Mouse (Mus musculus) hindbrain, embryonic 16.5 days (tissue): ENCODE measurements around the gene Csnk1e. TPM values are rescaled to one million over a fixed set of nuclear protein-coding genes. Genes with fewer than 3 reads are reported as not detected.
A peak's percentile ranks its signal among the peaks of the same experiment; 100 is the strongest.

Experiments
- ATAC-seq: fragments of 200-750 bp; cut with Nextera tagmentation; 2 replicates; pipeline ENCODE4 v1.8.0; 2017; ENCODE audit warnings: moderate TSS enrichment, moderate library complexity
- H3K27ac ChIP-seq: fragments of 300-500 bp; sonication (generic); 2 replicates; pipeline ENCODE4 v1.5.1; 2014; ENCODE audit warnings: low read depth, mild to moderate bottlenecking, control low read depth, low read length, moderate library complexity
- H3K27me3 ChIP-seq: fragments of 300-500 bp; sonication (generic); replicated peaks from 2 replicates; pipeline ENCODE4 v1.6.1; 2014; ENCODE audit warnings: low read length; ENCODE audit not compliant: control insufficient read depth, insufficient read depth
- H3K36me3 ChIP-seq: fragments of 300-500 bp; sonication (generic); 2 replicates; pipeline ENCODE4 v1.6.1; 2014; ENCODE audit warnings: mild to moderate bottlenecking, low read length, moderate library complexity, mixed read lengths; ENCODE audit not compliant: control insufficient read depth, insufficient read depth
- H3K4me1 ChIP-seq: fragments of 300-500 bp; sonication (generic); 2 replicates; pipeline ENCODE4 v1.6.1; 2014; ENCODE audit warnings: low read depth, low read length; ENCODE audit not compliant: control insufficient read depth, insufficient read depth
- H3K4me2 ChIP-seq: fragments of 300-500 bp; sonication (generic); 2 replicates; pipeline ENCODE4 v1.6.1; 2014; ENCODE audit warnings: mild to moderate bottlenecking, low read length, control low read depth, moderate library complexity
- H3K4me3 ChIP-seq: fragments of 300-500 bp; sonication (generic); 2 replicates; pipeline ENCODE4 v1.5.1; 2014; ENCODE audit warnings: mild to moderate bottlenecking, low read length, control low read depth, moderate library complexity
- H3K9ac ChIP-seq: fragments of 300-500 bp; sonication (generic); 2 replicates; pipeline ENCODE4 v1.6.1; 2014; ENCODE audit warnings: low read depth, mild to moderate bottlenecking, control low read depth, low read length, moderate library complexity
- H3K9me3 ChIP-seq: fragments of 300-500 bp; sonication (generic); 2 replicates; pipeline ENCODE4 v1.6.1; 2014; ENCODE audit warnings: mild to moderate bottlenecking, low read length, moderate library complexity; ENCODE audit not compliant: control insufficient read depth
- WGBS: fragments of 180-500 bp; shearing (Covaris S2); extraction: QIAGEN DNeasy Blood & Tissue Kit; methylation state at CpG from one replicate; pipeline ENCODE4 v1.1.7; 2014; 5-methylcytosine and 5-hydroxymethylcytosine counted together
- polyA plus RNA-seq: library from polyadenylated mRNA; unstranded; fragments of >200 nt; fragmentation: Nextera tagmentation; extraction: Ambion mirVana; gene quantifications from 2 replicates; pipeline ENCODE4 v1.2.1, GENCODE M21; 2015

Csnk1e gene
- polyA plus RNA-seq, 1 experiment from 2014 or later = 132 TPM

- H3K4me1 ChIP-seq = no peaks in the 10 kb centered on the region
- no peak overlapping the region for H3K4me2 ChIP-seq
- ATAC-seq = no peak
- H3K9ac ChIP-seq = no peak overlapping the region
- H3K4me3 ChIP-seq = no peak overlapping the region
- H3K36me3 ChIP-seq = no peaks in the 10 kb centered on the region
- no peaks in the 10 kb centered on the region for H3K27me3 ChIP-seq
- no peak overlapping the region for H3K27ac ChIP-seq
- 93% methylated on average over 3 of the region's 3 CpGs for WGBS
- H3K9me3 ChIP-seq = no peaks in the 10 kb centered on the region
Observed at GRCm38 (mm10) chr15:79448041-79448440, 7.3 kb downstream of the Csnk1e start.

GRCm38 (mm10) chr15:79445786-79446654 is 9.3 kb downstream of the Csnk1e start:
- no peak for ATAC-seq
- H3K4me2 ChIP-seq = no peak overlapping the region
- no peaks in the 10 kb centered on the region for H3K27me3 ChIP-seq
- no peaks in the 10 kb centered on the region for H3K36me3 ChIP-seq
- H3K4me3 ChIP-seq = no peak overlapping the region
- no peak overlapping the region for H3K9ac ChIP-seq
- H3K9me3 ChIP-seq = no peaks in the 10 kb centered on the region
- WGBS = 81% methylated on average over 8 of the region's 8 CpGs
- H3K27ac ChIP-seq = no peak overlapping the region
- peaks cover 7% of the 10 kb centered on the region; the same call in 1 of the 2 replicates for H3K4me1 ChIP-seq

- H3K27ac ChIP-seq = no peak overlapping the region
- no peak overlapping the region for H3K4me2 ChIP-seq
- H3K4me1 ChIP-seq = peaks cover 25% of the 10 kb centered on the region
- H3K36me3 ChIP-seq = no peaks in the 10 kb centered on the region
- 68% methylated on average over 7 of the region's 7 CpGs for WGBS
- H3K9me3 ChIP-seq = no peaks in the 10 kb centered on the region
- no peak overlapping the region for H3K9ac ChIP-seq
- no peak overlapping the region for H3K4me3 ChIP-seq
- no peaks in the 10 kb centered on the region for H3K27me3 ChIP-seq
- ATAC-seq = no peak
Observed at GRCm38 (mm10) chr15:79443856-79444410, 11.4 kb downstream of the Csnk1e start.

GRCm38 (mm10) chr15:79442961-79443518 is 12.3 kb downstream of the Csnk1e start:
- Histone ChIP-seq H3K27me3 (no peaks in the 10 kb centered on the region), H3K9ac (0 out of 2 replicates have a peak overlapping the region, but pooled peaks have one; percentile 4), H3K4me1 (peaks cover 34% of the 10 kb centered on the region), H3K4me3 (no peak overlapping the region), H3K9me3 (no peaks in the 10 kb centered on the region), H3K36me3 (peaks cover under 1% of the 10 kb centered on the region; the same call in 1 of the 2 replicates), H3K4me2 (no peak overlapping the region), H3K27ac (no peak overlapping the region)
- ATAC-seq = no peak
- WGBS = 80% methylated on average over 9 of the region's 9 CpGs

GRCm38 (mm10) chr15:79442257-79442611 is 13.1 kb downstream of the Csnk1e start:
- Histone ChIP-seq H3K27ac (peak overlapping the region; percentile 95), H3K4me1 (peaks cover 41% of the 10 kb centered on the region), H3K4me3 (peak overlapping the region; percentile 94), H3K27me3 (no peaks in the 10 kb centered on the region), H3K4me2 (peak overlapping the region; percentile 92), H3K36me3 (peaks cover 6% of the 10 kb centered on the region), H3K9me3 (no peaks in the 10 kb centered on the region), H3K9ac (peak overlapping the region; percentile 99)
- peak; percentile 7; the same call in 1 of the 2 replicates for ATAC-seq
- 2% methylated on average over 6 of the region's 6 CpGs for WGBS

GRCm38 (mm10) chr15:79441331-79442256 is 13.8 kb downstream of the Csnk1e start:
- Histone ChIP-seq H3K9me3 (no peaks in the 10 kb centered on the region), H3K27me3 (no peaks in the 10 kb centered on the region), H3K36me3 (peaks cover 7% of the 10 kb centered on the region), H3K4me2 (peak overlapping the region; percentile 92), H3K27ac (peak overlapping the region; percentile 95), H3K4me3 (peak overlapping the region; percentile 94), H3K9ac (peak overlapping the region; percentile 99), H3K4me1 (peaks cover 48% of the 10 kb centered on the region)
- WGBS = under 1% methylated on average over 66 of the region's 107 CpGs
- peak; percentile 74 for ATAC-seq

- Histone ChIP-seq H3K9ac (peak overlapping the region; percentile 99), H3K9me3 (no peaks in the 10 kb centered on the region), H3K4me2 (peak overlapping the region; percentile 92), H3K27ac (peak overlapping the region; percentile 95), H3K4me1 (peaks cover 56% of the 10 kb centered on the region), H3K4me3 (peak overlapping the region; percentile 94), H3K27me3 (no peaks in the 10 kb centered on the region), H3K36me3 (peaks cover 7% of the 10 kb centered on the region)
- WGBS = 9% methylated on average over 11 of the region's 11 CpGs
- ATAC-seq = peak; percentile 37; the same call in 1 of the 2 replicates
Observed at GRCm38 (mm10) chr15:79440651-79441330, 14.6 kb downstream of the Csnk1e start.

GRCm38 (mm10) chr15:79440223-79440622 is 15.1 kb downstream of the Csnk1e start:
- H3K36me3 ChIP-seq = peaks cover 9% of the 10 kb centered on the region
- peak overlapping the region; percentile 99 for H3K9ac ChIP-seq
- H3K27ac ChIP-seq = peak overlapping the region; percentile 44
- no peak; the same call in 1 of the 2 replicates for ATAC-seq
- H3K4me1 ChIP-seq = peaks cover 61% of the 10 kb centered on the region
- no peaks in the 10 kb centered on the region for H3K9me3 ChIP-seq
- peak overlapping the region; percentile 94 for H3K4me3 ChIP-seq
- peak overlapping the region; percentile 92 for H3K4me2 ChIP-seq
- WGBS = 42% methylated on average over 4 of the region's 4 CpGs
- no peaks in the 10 kb centered on the region for H3K27me3 ChIP-seq
